Mouse (Mus musculus) embryonic facial prominence, embryonic 14.5 days (tissue): ENCODE results near the gene Atxn1. TPM values are rescaled to one million over a fixed set of nuclear protein-coding genes. Genes with fewer than 3 reads are reported as not detected.

Experiments used
- ATAC-seq: fragments of 200-750 bp; cut with Nextera tagmentation; 2 replicates; pipeline ENCODE4 v1.8.0; 2017; ENCODE audit warnings: low read depth, moderate number of reproducible peaks, moderate TSS enrichment
- DNase-seq: peaks from one replicate; pipeline ENCODE4 v3.0.0-alpha.2; 2015; ENCODE audit warnings: low spot score
- H3K27ac ChIP-seq: fragments of 300-500 bp; sonication (generic); replicated peaks from 2 replicates; pipeline ENCODE4 v1.5.1; 2014; ENCODE audit warnings: low read depth, mild to moderate bottlenecking, low read length, moderate library complexity
- H3K27me3 ChIP-seq: fragments of 300-500 bp; sonication (generic); replicated peaks from 2 replicates; pipeline ENCODE4 v1.6.1; 2014; ENCODE audit warnings: low read length; ENCODE audit not compliant: control insufficient read depth, insufficient read depth
- H3K36me3 ChIP-seq: fragments of 300-500 bp; sonication (generic); 2 replicates; pipeline ENCODE4 v1.6.1; 2014; ENCODE audit warnings: low read length, mixed read lengths; ENCODE audit not compliant: control insufficient read depth, insufficient read depth
- H3K4me1 ChIP-seq: fragments of 300-500 bp; sonication (generic); 2 replicates; pipeline ENCODE4 v1.6.1; 2014; ENCODE audit warnings: antibody characterized with exemption, low read length; ENCODE audit not compliant: control insufficient read depth, insufficient read depth
- H3K4me2 ChIP-seq: fragments of 300-500 bp; sonication (generic); 2 replicates; pipeline ENCODE4 v1.6.1; 2014; ENCODE audit warnings: low read depth, mild to moderate bottlenecking, low read length, moderate library complexity, mixed read lengths
- H3K4me3 ChIP-seq: fragments of 300-500 bp; sonication (generic); 2 replicates; pipeline ENCODE4 v1.5.1; 2014; ENCODE audit warnings: low read depth, mild to moderate bottlenecking, low read length
- H3K9ac ChIP-seq: fragments of 300-500 bp; sonication (generic); 2 replicates; pipeline ENCODE4 v1.6.1; 2014; ENCODE audit warnings: low read depth, mild to moderate bottlenecking, low read length, moderate library complexity, mixed read lengths
- H3K9me3 ChIP-seq: fragments of 300-500 bp; sonication (generic); 2 replicates; pipeline ENCODE4 v1.6.1; 2016; ENCODE audit warnings: low read length; ENCODE audit not compliant: control insufficient read depth
- WGBS: fragments of 180-500 bp; shearing (Covaris S2); extraction: QIAGEN DNeasy Blood & Tissue Kit; methylation state at CpG from one replicate; pipeline ENCODE4 v1.1.7; 2014; 5-methylcytosine and 5-hydroxymethylcytosine counted together
- polyA plus RNA-seq: library from polyadenylated mRNA; unstranded; fragments of >200 nt; fragmentation: Nextera tagmentation; extraction: Ambion mirVana; gene quantifications from 2 replicates; pipeline ENCODE4 v1.2.1, GENCODE M21; 2014

Atxn1 gene
- polyA plus RNA-seq, 1 experiment from 2014 or later = 3.6 TPM

GRCm38 (mm10) chr13:45558367-45558766 lies 406.4 kb downstream of the Atxn1 start:
- Histone ChIP-seq H3K9ac (no peak overlapping the region), H3K4me3 (no peak overlapping the region), H3K4me2 (no peak overlapping the region), H3K4me1 (no peaks in the 10 kb centered on the region), H3K27me3 (no peaks in the 10 kb centered on the region), H3K36me3 (no peaks in the 10 kb centered on the region), H3K27ac (no peak overlapping the region), H3K9me3 (no peaks in the 10 kb centered on the region)
- 74% methylated on average over 4 of the region's 4 CpGs for WGBS
- ATAC-seq = no peak
- no peak for DNase-seq

GRCm38 (mm10) chr13:45553674-45554073 lies 411.1 kb downstream of the Atxn1 start:
- H3K27me3 ChIP-seq = no peaks in the 10 kb centered on the region
- H3K9me3 ChIP-seq = no peaks in the 10 kb centered on the region
- no peak overlapping the region for H3K4me3 ChIP-seq
- ATAC-seq = no peak
- no peaks in the 10 kb centered on the region for H3K36me3 ChIP-seq
- no peak overlapping the region for H3K27ac ChIP-seq
- H3K4me1 ChIP-seq = no peaks in the 10 kb centered on the region
- DNase-seq = no peak
- no peak overlapping the region for H3K9ac ChIP-seq
- 54% methylated on average over 7 of the region's 7 CpGs for WGBS
- H3K4me2 ChIP-seq = no peak overlapping the region

DNA sequence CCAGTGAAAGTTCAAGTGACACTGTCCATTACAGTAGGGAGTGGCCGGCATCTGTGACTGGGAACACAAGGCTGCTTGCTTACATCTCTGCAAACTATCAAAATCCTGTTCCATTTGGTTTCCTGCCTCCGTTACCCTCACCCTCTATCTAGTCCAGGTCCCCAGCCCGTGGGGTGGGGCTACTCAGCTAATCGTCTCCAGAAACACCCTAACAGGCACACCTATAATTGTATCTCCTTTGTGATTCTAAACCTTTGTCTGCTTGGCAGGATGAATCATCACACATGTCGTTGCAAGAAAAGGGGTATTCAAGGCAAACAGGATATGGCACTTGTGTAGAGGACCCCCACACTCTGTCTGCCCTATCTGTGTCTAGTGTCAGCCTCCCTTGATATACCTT lies 417.3 kb downstream of the Atxn1 start:
- no peak for DNase-seq
- 74% methylated on average over 5 of the region's 5 CpGs for WGBS
- no peak overlapping the region for H3K9ac ChIP-seq
- ATAC-seq = no peak
- H3K4me2 ChIP-seq = no peak overlapping the region
- H3K4me1 ChIP-seq = no peaks in the 10 kb centered on the region
- H3K4me3 ChIP-seq = no peak overlapping the region
- H3K27ac ChIP-seq = no peak overlapping the region
- H3K27me3 ChIP-seq = no peaks in the 10 kb centered on the region
- no peaks in the 10 kb centered on the region for H3K36me3 ChIP-seq
- no peaks in the 10 kb centered on the region for H3K9me3 ChIP-seq

- H3K9ac ChIP-seq = no peak overlapping the region
- H3K4me3 ChIP-seq = no peak overlapping the region
- 74% methylated on average over 4 of the region's 4 CpGs for WGBS
- no peaks in the 10 kb centered on the region for H3K36me3 ChIP-seq
- ATAC-seq (no peak), DNase-seq (no peak)
- no peaks in the 10 kb centered on the region for H3K4me1 ChIP-seq
- no peaks in the 10 kb centered on the region for H3K9me3 ChIP-seq
- H3K27ac ChIP-seq = no peak overlapping the region
- H3K4me2 ChIP-seq = no peak overlapping the region
- no peaks in the 10 kb centered on the region for H3K27me3 ChIP-seq
Observed at GRCm38 (mm10) chr13:45546946-45547345, 417.9 kb downstream of the Atxn1 start.

DNA sequence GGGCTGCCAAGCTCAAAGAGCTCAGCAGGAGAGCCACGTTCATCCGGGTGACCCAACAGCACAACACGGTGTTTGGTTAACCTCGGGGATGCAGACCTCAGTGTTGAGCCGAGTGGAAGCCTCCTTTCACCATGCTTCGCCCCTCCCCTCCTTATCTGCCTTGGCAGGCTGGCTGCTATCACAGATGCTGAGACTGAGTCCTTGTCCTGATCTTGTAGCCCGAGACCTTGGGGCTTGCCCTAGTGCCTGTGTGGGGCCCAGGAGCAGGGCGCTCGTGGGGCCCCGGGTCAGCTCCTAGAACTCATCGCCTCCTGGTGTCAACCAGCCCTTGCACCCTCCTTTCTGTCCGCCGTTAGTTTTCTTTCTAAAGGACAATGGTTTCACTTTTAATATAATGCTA lies 418.8 kb downstream of the Atxn1 start:
- Histone ChIP-seq H3K27me3 (no peaks in the 10 kb centered on the region), H3K4me1 (no peaks in the 10 kb centered on the region), H3K4me3 (no peak overlapping the region), H3K27ac (no peak overlapping the region), H3K9me3 (no peaks in the 10 kb centered on the region), H3K9ac (no peak overlapping the region), H3K36me3 (no peaks in the 10 kb centered on the region), H3K4me2 (no peak overlapping the region)
- ATAC-seq (no peak), DNase-seq (no peak)
- 81% methylated on average over 13 of the region's 13 CpGs for WGBS

- DNase-seq = peak; percentile 93
- H3K4me2 ChIP-seq = peak overlapping the region; percentile 62
- H3K9ac ChIP-seq = peak overlapping the region; percentile 44; the same call in 1 of the 2 replicates
- peak; percentile 90 for ATAC-seq
- H3K27me3 ChIP-seq = no peaks in the 10 kb centered on the region
- H3K9me3 ChIP-seq = no peaks in the 10 kb centered on the region
- 11% methylated on average over 10 of the region's 10 CpGs for WGBS
- peaks cover 4% of the 10 kb centered on the region; the same call in 1 of the 2 replicates for H3K4me1 ChIP-seq
- no peaks in the 10 kb centered on the region for H3K36me3 ChIP-seq
- peak overlapping the region; percentile 39; the same call in 1 of the 2 replicates for H3K27ac ChIP-seq
- peak overlapping the region; percentile 37 for H3K4me3 ChIP-seq
Observed at GRCm38 (mm10) chr13:45539205-45539568, 425.6 kb downstream of the Atxn1 start.

GRCm38 (mm10) chr13:45538532-45539204 lies 426.1 kb downstream of the Atxn1 start:
- peak; percentile 89 for ATAC-seq
- peak overlapping the region; percentile 62 for H3K4me2 ChIP-seq
- H3K4me1 ChIP-seq = peaks cover 4% of the 10 kb centered on the region; the same call in 1 of the 2 replicates
- 0 out of 2 replicates have a peak overlapping the region, but pooled peaks have one; percentile 39 for H3K27ac ChIP-seq
- 24% methylated on average over 10 of the region's 10 CpGs for WGBS
- H3K9ac ChIP-seq = peak overlapping the region; percentile 44; the same call in 1 of the 2 replicates
- no peaks in the 10 kb centered on the region for H3K36me3 ChIP-seq
- DNase-seq = peak; percentile 94
- H3K27me3 ChIP-seq = no peaks in the 10 kb centered on the region
- no peaks in the 10 kb centered on the region for H3K9me3 ChIP-seq
- H3K4me3 ChIP-seq = peak overlapping the region; percentile 37

- no peak overlapping the region for H3K9ac ChIP-seq
- H3K27me3 ChIP-seq = no peaks in the 10 kb centered on the region
- ATAC-seq (no peak), DNase-seq (no peak)
- peaks cover 4% of the 10 kb centered on the region; the same call in 1 of the 2 replicates for H3K4me1 ChIP-seq
- H3K27ac ChIP-seq = no peak overlapping the region
- H3K4me2 ChIP-seq = no peak overlapping the region
- 81% methylated on average over 9 of the region's 9 CpGs for WGBS
- H3K9me3 ChIP-seq = no peaks in the 10 kb centered on the region
- H3K4me3 ChIP-seq = no peak overlapping the region
- no peaks in the 10 kb centered on the region for H3K36me3 ChIP-seq
Observed at GRCm38 (mm10) chr13:45538091-45538490, 426.7 kb downstream of the Atxn1 start.

DNA sequence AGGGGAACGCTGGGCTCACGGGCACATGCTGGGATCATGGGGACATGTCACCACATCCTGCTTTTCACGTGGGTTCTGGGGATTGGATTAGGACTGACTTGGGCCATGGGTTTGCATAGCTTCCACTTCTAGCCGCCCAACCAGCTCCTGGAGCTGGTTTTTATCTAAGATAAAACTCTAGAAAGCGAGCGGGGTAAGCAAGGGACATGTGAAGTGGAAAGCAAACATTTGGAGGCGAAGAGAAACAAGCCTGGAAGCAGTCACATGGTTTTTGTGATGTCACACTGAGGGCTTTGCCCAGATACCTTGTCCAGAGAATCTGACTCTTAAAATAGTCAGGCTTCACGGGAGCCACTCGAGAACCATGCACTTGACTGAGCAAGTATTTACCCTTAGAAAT lies 427.7 kb downstream of the Atxn1 start:
- no peak for DNase-seq
- WGBS = 80% methylated on average over 9 of the region's 9 CpGs
- H3K27me3 ChIP-seq = no peaks in the 10 kb centered on the region
- H3K9ac ChIP-seq = no peak overlapping the region
- no peaks in the 10 kb centered on the region for H3K36me3 ChIP-seq
- ATAC-seq = no peak
- H3K27ac ChIP-seq = no peak overlapping the region
- no peak overlapping the region for H3K4me3 ChIP-seq
- H3K9me3 ChIP-seq = no peaks in the 10 kb centered on the region
- no peak overlapping the region for H3K4me2 ChIP-seq
- peaks cover 4% of the 10 kb centered on the region; the same call in 1 of the 2 replicates for H3K4me1 ChIP-seq
